27 mouse cellular contexts compared by ENCODE assay signal in genomic region chr14:32508105-32508835, GRCm38 (mm10). TPM values are rescaled to one million over a fixed set of nuclear protein-coding genes. Genes with fewer than 3 reads are reported as not detected.
DNase-seq lines count a peak whose midpoint lies in the region; ATAC-seq and TF ChIP-seq lines count a peak whose summit lies in the region.
"Had no signal": no experiment of that assay in that cellular context is flagged by ENCODE, and none has a peak within 500 bp of the region (broad histone marks: within the 10 kb centered on the region; RNA-seq: fewer than 3 reads in every experiment).

No protein-coding gene starts in this region.

- TF ChIP-seq CTCF in intestine, postnatal 0 days (IDR thresholded peaks at IDR 0.05; ENCODE audit: low read depth): no peak

- H3K9ac ChIP-seq in intestine, embryonic 15.5 days: no peak overlapping the region
- no peak overlapping the region for H3K9ac ChIP-seq in intestine, postnatal 0 days (ENCODE audit: low read depth, low read length)
- H3K9ac ChIP-seq in liver, embryonic 13.5 days: no peak overlapping the region
- H3K9ac ChIP-seq in midbrain, embryonic 11.5 days (ENCODE audit: low read length): no peak overlapping the region
- H3K9ac ChIP-seq: kidney, embryonic 15.5 days; lung, embryonic 14.5 days had no signal

- 0 out of 2 replicates have a peak, but pooled peaks have one; percentile 15 for ATAC-seq in intestine, embryonic 15.5 days
- no peak for ATAC-seq in intestine, postnatal 0 days
- ATAC-seq in liver, embryonic 13.5 days (ENCODE audit: low read depth): peak; percentile 74
- ATAC-seq in megakaryocyte progenitor cell, adult 5-6 weeks (replicated peaks; ENCODE audit: poor library complexity): peak; percentile 67
- ATAC-seq in midbrain, embryonic 11.5 days (ENCODE audit: low FRiP score): no peak
- ATAC-seq: hindbrain, embryonic 16.5 days; intestine, embryonic 16.5 days had no signal

- WGBS in intestine, embryonic 15.5 days: 51% methylated on average over 10 of the region's 10 CpGs
- whole genome bisulfite sequencing in intestine, postnatal 0 days: 34% methylated on average over 10 of the region's 10 CpGs
- 19% methylated on average over 10 of the region's 10 CpGs for WGBS in liver, embryonic 13.5 days (ENCODE audit: insufficient replicate concordance)
- 75% methylated on average over 10 of the region's 10 CpGs for WGBS in midbrain, embryonic 11.5 days
- 69% methylated on average over 10 of the region's 10 CpGs for WGBS in embryonic facial prominence, embryonic 10.5 days

- no peak overlapping the region for H3K4me2 ChIP-seq in intestine, embryonic 15.5 days (replicated peaks)
- no peak overlapping the region; the same call in 1 of the 2 replicates for H3K4me2 ChIP-seq in intestine, postnatal 0 days (replicated peaks; ENCODE audit: low read depth)
- H3K4me2 ChIP-seq in liver, embryonic 13.5 days: peak overlapping the region; percentile 28
- H3K4me2 ChIP-seq in midbrain, embryonic 11.5 days: no peak overlapping the region
- H3K4me2 ChIP-seq: kidney, embryonic 15.5 days; lung, embryonic 14.5 days had no signal

- H3K27me3 ChIP-seq in intestine, embryonic 15.5 days (replicated peaks): no peaks in the 10 kb centered on the region
- H3K27me3 ChIP-seq in intestine, postnatal 0 days (replicated peaks; ENCODE audit: control insufficient read depth, insufficient read depth, low read length): no peaks in the 10 kb centered on the region
- no peaks in the 10 kb centered on the region for H3K27me3 ChIP-seq in liver, embryonic 13.5 days
- no peaks in the 10 kb centered on the region for H3K27me3 ChIP-seq in midbrain, embryonic 11.5 days (ENCODE audit: control insufficient read depth, insufficient read depth, low read length)
- 0 out of 2 replicates have a peak, but pooled peaks cover 2% of the 10 kb centered on the region for H3K27me3 ChIP-seq in embryonic facial prominence, embryonic 10.5 days (replicated peaks; ENCODE audit: low read depth, poor library complexity, severe bottlenecking)
- H3K27me3 ChIP-seq: kidney, embryonic 15.5 days had no signal

- no peaks in the 10 kb centered on the region for H3K9me3 ChIP-seq in intestine, embryonic 15.5 days
- no peaks in the 10 kb centered on the region for H3K9me3 ChIP-seq in intestine, postnatal 0 days (ENCODE audit: control insufficient read depth)
- H3K9me3 ChIP-seq in liver, embryonic 13.5 days (replicated peaks): no peaks in the 10 kb centered on the region
- no peaks in the 10 kb centered on the region for H3K9me3 ChIP-seq in midbrain, embryonic 11.5 days (ENCODE audit: control insufficient read depth, low read length)
- H3K9me3 ChIP-seq in embryonic facial prominence, embryonic 10.5 days: no peaks in the 10 kb centered on the region
- H3K9me3 ChIP-seq: forebrain, embryonic 10.5 days; kidney, embryonic 15.5 days had no signal

- DNase-seq in c-Kit-positive CD71-positive TER-119-positive erythroid progenitor cells, embryonic 14.5 days (ENCODE audit: low spot score): peak; percentile 60
- peak; percentile 63 for DNase-seq in liver, embryonic 13.5 days
- no peak for DNase-seq in midbrain, embryonic 11.5 days (ENCODE audit: low spot score, missing footprints)
- DNase-seq in embryonic facial prominence, embryonic 10.5 days (ENCODE audit: low spot score): no peak
- DNase-seq in urinary bladder, postnatal 14 days (ENCODE audit: low spot score): no peak
- DNase-seq: adrenal gland, postnatal 25 days; cerebellum, adult 11 months; cerebellum, adult 9-11 months; gastrocnemius, adult 2 months; layer of hippocampus, adult 9-11 months; lung, embryonic 14.5 days; midbrain, embryonic 14.5 days; right cerebral cortex, postnatal 25 days; spleen, adult 18-20 months; thymus, adult 18-20 months; thymus, postnatal 36 days had no signal

- no peaks in the 10 kb centered on the region for H3K36me3 ChIP-seq in intestine, embryonic 15.5 days
- no peaks in the 10 kb centered on the region for H3K36me3 ChIP-seq in intestine, postnatal 0 days (ENCODE audit: control insufficient read depth, insufficient read depth)
- no peaks in the 10 kb centered on the region for H3K36me3 ChIP-seq in liver, embryonic 13.5 days
- H3K36me3 ChIP-seq in midbrain, embryonic 11.5 days (ENCODE audit: control insufficient read depth, insufficient read depth, low read length): no peaks in the 10 kb centered on the region
- no peaks in the 10 kb centered on the region for H3K36me3 ChIP-seq in embryonic facial prominence, embryonic 10.5 days (replicated peaks)
- H3K36me3 ChIP-seq: forebrain, embryonic 10.5 days; kidney, embryonic 15.5 days had no signal

- 0 out of 2 replicates have a peak, but pooled peaks cover 2% of the 10 kb centered on the region for H3K4me1 ChIP-seq in intestine, embryonic 15.5 days (replicated peaks)
- H3K4me1 ChIP-seq in intestine, postnatal 0 days (replicated peaks; ENCODE audit: control insufficient read depth, insufficient read depth, low read length): peaks cover 4% of the 10 kb centered on the region; the same call in 1 of the 2 replicates
- peaks cover 27% of the 10 kb centered on the region for H3K4me1 ChIP-seq in liver, embryonic 13.5 days (replicated peaks)
- no peaks in the 10 kb centered on the region for H3K4me1 ChIP-seq in midbrain, embryonic 11.5 days (ENCODE audit: control insufficient read depth, insufficient read depth, low read length)
- peaks cover 5% of the 10 kb centered on the region; the same call in 1 of the 2 replicates for H3K4me1 ChIP-seq in embryonic facial prominence, embryonic 10.5 days

- no peak overlapping the region for H3K4me3 ChIP-seq in intestine, embryonic 15.5 days (replicated peaks)
- no peak overlapping the region for H3K4me3 ChIP-seq in intestine, postnatal 0 days (ENCODE audit: low read depth, low read length)
- H3K4me3 ChIP-seq in liver, embryonic 13.5 days (replicated peaks): no peak overlapping the region
- H3K4me3 ChIP-seq in midbrain, embryonic 11.5 days (ENCODE audit: low read depth, low read length): no peak overlapping the region
- H3K4me3 ChIP-seq in embryonic facial prominence, embryonic 10.5 days: no peak overlapping the region
- H3K4me3 ChIP-seq: forebrain, embryonic 10.5 days; gastrocnemius, adult 2 months; kidney, embryonic 15.5 days had no signal

- H3K27ac ChIP-seq in intestine, embryonic 15.5 days: no peak overlapping the region
- no peak overlapping the region for H3K27ac ChIP-seq in intestine, postnatal 0 days (ENCODE audit: low read depth, low read length)
- H3K27ac ChIP-seq in liver, embryonic 13.5 days: no peak overlapping the region
- H3K27ac ChIP-seq in midbrain, embryonic 11.5 days (ENCODE audit: low read depth, low read length): no peak overlapping the region
- no peak overlapping the region for H3K27ac ChIP-seq in embryonic facial prominence, embryonic 10.5 days (replicated peaks)
- H3K27ac ChIP-seq: forebrain, embryonic 10.5 days; gastrocnemius, adult 2 months; kidney, embryonic 15.5 days; macrophage had no signal

RNA-seq across cellular contexts. Expression of gene Ercc6, which starts 5.1 kb away (rescaled TPM):
- polyA plus RNA-seq in intestine, embryonic 15.5 days (2015; fragmentation: Nextera tagmentation; extraction: Ambion mirVana): 15.9 and 16.5 TPM in 2 replicates
- polyA plus RNA-seq in intestine, postnatal 0 days (2015; fragmentation: Nextera tagmentation; extraction: Ambion mirVana): 7.7 and 8.4 TPM in 2 replicates
- 9.0 and 10.1 TPM in 2 replicates for polyA plus RNA-seq in liver, embryonic 13.5 days (2015; fragmentation: Nextera tagmentation; extraction: Ambion mirVana)
- 18.2 and 21.2 TPM in 2 replicates for total RNA-seq in megakaryocyte progenitor cell, adult 5-6 weeks (2015)
- 19.9 and 27.7 TPM in 2 replicates for total RNA-seq in megakaryocyte progenitor cell, adult 5-6 weeks (2017)
- 29.3 and 30.1 TPM in 2 replicates for polyA plus RNA-seq in midbrain, embryonic 11.5 days (2014; fragmentation: Nextera tagmentation; extraction: Ambion mirVana)
- 28.9 and 29.6 TPM in 2 replicates for polyA plus RNA-seq in embryonic facial prominence, embryonic 10.5 days (2016; fragmentation: Nextera tagmentation; extraction: Ambion mirVana)

RNA-seq across cellular contexts. Expression of gene Chat, which starts 42.5 kb away (rescaled TPM):
- 0.89 and 1.4 TPM in 2 replicates for polyA plus RNA-seq in intestine, embryonic 15.5 days (2015; fragmentation: Nextera tagmentation; extraction: Ambion mirVana)
- polyA plus RNA-seq in intestine, postnatal 0 days (2015; fragmentation: Nextera tagmentation; extraction: Ambion mirVana): 0.52 and 0.64 TPM in 2 replicates
- polyA plus RNA-seq in liver, embryonic 13.5 days (2015; fragmentation: Nextera tagmentation; extraction: Ambion mirVana): not detected in 2 replicates
- not detected in 2 replicates for total RNA-seq in megakaryocyte progenitor cell, adult 5-6 weeks (2015)
- not detected in 2 replicates for total RNA-seq in megakaryocyte progenitor cell, adult 5-6 weeks (2017)
- 0.11 TPM in 1 of 2 replicates, not detected in the other for polyA plus RNA-seq in midbrain, embryonic 11.5 days (2014; fragmentation: Nextera tagmentation; extraction: Ambion mirVana)
- 0.36 and 0.39 TPM in 2 replicates for polyA plus RNA-seq in embryonic facial prominence, embryonic 10.5 days (2016; fragmentation: Nextera tagmentation; extraction: Ambion mirVana)
- total RNA-seq: adrenal gland, postnatal 25 days; gastrocnemius, adult 2 months; gastrocnemius, postnatal 4 days; hematopoietic stem cell, adult 5-6 weeks had no signal
- polyA plus RNA-seq: embryonic facial prominence, embryonic 11.5 days; forebrain, embryonic 10.5 days; kidney, embryonic 15.5 days; lung, embryonic 14.5 days; macrophage had no signal

RNA-seq across cellular contexts. Expression of gene Slc18a3, which starts 43.6 kb away (rescaled TPM):
- polyA plus RNA-seq in intestine, embryonic 15.5 days (2015; fragmentation: Nextera tagmentation; extraction: Ambion mirVana): 8.4 TPM in 2 replicates
- polyA plus RNA-seq in intestine, postnatal 0 days (2015; fragmentation: Nextera tagmentation; extraction: Ambion mirVana): 5.5 and 5.8 TPM in 2 replicates
- 0.08 TPM in 1 of 2 replicates, not detected in the other for polyA plus RNA-seq in liver, embryonic 13.5 days (2015; fragmentation: Nextera tagmentation; extraction: Ambion mirVana)
- total RNA-seq in megakaryocyte progenitor cell, adult 5-6 weeks (2015): not detected in 2 replicates
- total RNA-seq in megakaryocyte progenitor cell, adult 5-6 weeks (2017): not detected in 2 replicates
- polyA plus RNA-seq in midbrain, embryonic 11.5 days (2014; fragmentation: Nextera tagmentation; extraction: Ambion mirVana): 0.19 and 0.59 TPM in 2 replicates
- polyA plus RNA-seq in embryonic facial prominence, embryonic 10.5 days (2016; fragmentation: Nextera tagmentation; extraction: Ambion mirVana): 0.45 and 2.2 TPM in 2 replicates
- total RNA-seq: adrenal gland, postnatal 25 days; gastrocnemius, adult 2 months; gastrocnemius, postnatal 4 days; hematopoietic stem cell, adult 5-6 weeks had no signal
- polyA plus RNA-seq: macrophage had no signal

Comparison
In these comparisons a context has a peak if more than half of its experiments do, and no peak if none do; other contexts are left out.
1. ATAC-seq: peak in intestine, embryonic 15.5 days (single experiment), liver, embryonic 13.5 days (single experiment) and megakaryocyte progenitor cell, adult 5-6 weeks (single experiment); none in intestine, postnatal 0 days (single experiment) and midbrain, embryonic 11.5 days (single experiment).
2. DNase-seq: peak in c-Kit-positive CD71-positive TER-119-positive erythroid progenitor cells, embryonic 14.5 days (single experiment) and liver, embryonic 13.5 days (single experiment); none in midbrain, embryonic 11.5 days (single experiment), embryonic facial prominence, embryonic 10.5 days (single experiment) and urinary bladder, postnatal 14 days (single experiment).